Mouse (Mus musculus): ENCODE data around the gene Gm10135. TPM values are rescaled to one million over a fixed set of nuclear protein-coding genes. Genes with fewer than 3 reads are reported as not detected.
"Not testable (repeated sequence)": the region's sequence is repeated elsewhere in the genome, so short reads cannot be mapped to it uniquely, and the experiment has no call there.

Gene Gm10135
- total RNA-seq (2021): not detected
- long read RNA-seq, experiment 1: 0 reads
- long read RNA-seq, experiment 2: 0 reads

DNA sequence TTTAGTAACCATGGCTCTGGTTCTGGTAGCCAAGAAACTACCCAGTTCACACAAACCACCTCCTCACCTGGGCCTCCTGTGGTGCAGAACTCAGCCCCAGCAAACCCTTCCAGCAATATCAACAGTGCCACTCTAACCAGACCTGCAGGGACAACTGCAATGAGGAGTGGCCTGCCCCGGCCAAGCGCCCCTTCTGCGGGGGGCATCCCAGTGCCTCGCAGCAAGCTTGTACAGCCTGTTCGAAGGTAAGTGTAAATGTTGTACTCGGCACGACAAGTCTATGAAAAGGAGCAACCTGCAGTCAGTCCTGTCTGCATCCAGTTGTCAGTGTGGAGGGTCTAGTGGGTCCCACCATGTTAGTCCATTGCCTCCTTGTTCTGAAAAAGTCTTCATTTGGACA lies at the start of gene Gm10135:
Gene Gm10135 (minus strand): TSS at position 101 of the 400 bp plus-strand sequence.
- DNase-seq: no peak
- intact Hi-C loops (cut with DNase I): no loop called here

DNA sequence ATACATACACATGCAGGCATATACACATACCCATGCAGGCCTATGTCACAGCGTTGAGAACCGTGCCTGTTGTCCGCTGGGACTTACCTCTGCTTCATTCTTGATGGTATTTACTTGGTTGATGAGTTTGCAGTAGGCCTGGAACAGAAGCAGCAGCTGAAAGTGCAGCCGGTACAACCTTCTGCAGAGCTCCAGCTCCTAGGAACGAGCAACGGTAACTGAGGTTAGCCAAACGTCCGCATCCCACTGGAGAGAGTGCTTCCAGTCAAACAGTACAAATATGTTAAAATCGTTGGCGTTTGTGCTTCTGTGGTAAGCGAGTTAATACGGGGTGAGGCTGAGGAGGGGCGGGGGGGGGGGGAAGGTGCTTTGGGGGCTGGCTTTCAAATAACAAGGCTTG lies 49.3 kb upstream of the Gm10135 start:
- intact Hi-C loops (cut with DNase I): no loop called here
- DNase-seq: no peak

DNA sequence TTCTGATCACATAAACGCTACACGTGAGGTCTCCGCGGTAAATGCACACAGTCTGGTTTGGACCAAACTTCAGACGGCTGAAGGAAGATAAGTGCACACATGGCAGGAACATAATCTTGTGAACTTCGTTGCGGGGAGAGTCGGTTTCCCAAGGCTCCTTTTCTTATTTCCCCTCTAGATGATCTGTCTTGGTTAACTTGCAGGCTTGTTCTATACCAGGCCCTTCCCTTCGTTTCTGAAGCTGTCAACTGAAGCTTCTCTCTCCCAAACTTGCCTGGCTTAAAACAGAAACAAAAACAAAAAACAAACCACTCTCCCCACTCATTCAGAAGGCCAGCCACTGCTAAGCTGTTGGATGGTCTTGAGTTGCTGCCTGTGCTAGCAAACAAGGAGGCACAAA lies 40.2 kb upstream of the Gm10135 start:
- intact Hi-C loops (cut with DNase I): loop anchor here (5.0 kb wide), 1 partner anchor 437 kb away; no protein-coding TSS in a partner anchor
- no peak for DNase-seq

DNA sequence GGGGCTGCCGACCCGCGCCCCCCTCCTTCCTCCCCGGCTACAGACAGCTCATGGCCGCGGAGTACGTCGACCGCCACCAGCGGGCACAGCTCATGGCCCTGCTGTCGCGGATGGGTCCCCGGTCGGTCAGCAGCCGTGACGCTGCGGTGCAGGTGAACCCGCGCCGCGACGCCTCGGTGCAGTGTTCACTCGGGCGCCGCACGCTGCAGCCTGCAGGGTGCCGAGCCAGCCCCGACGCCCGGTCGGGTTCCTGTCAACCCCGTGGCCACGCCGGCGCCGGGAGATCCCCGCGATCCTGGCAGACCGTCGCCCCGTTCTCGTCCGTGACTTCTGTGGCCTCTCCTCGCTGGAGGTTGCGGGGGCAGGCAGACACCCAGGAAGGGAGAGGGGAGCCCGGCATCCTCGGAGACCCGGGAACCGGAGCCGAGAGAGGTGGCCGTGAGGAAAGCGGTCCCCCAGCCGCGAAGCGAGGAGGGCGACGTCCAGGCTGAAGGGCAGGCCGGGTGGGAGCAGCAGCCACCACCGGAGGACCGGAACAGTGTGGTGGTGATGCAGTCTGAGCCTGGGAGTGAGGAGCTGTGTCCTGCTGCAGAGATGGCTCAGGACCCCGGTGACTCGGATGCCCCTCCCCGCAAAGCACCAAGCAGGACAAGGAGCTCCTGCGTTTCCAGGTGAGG lies 39.2 kb upstream of the Gm10135 start:
- intact Hi-C loops (cut with DNase I); DNase-seq: not testable (repeated sequence)

DNA sequence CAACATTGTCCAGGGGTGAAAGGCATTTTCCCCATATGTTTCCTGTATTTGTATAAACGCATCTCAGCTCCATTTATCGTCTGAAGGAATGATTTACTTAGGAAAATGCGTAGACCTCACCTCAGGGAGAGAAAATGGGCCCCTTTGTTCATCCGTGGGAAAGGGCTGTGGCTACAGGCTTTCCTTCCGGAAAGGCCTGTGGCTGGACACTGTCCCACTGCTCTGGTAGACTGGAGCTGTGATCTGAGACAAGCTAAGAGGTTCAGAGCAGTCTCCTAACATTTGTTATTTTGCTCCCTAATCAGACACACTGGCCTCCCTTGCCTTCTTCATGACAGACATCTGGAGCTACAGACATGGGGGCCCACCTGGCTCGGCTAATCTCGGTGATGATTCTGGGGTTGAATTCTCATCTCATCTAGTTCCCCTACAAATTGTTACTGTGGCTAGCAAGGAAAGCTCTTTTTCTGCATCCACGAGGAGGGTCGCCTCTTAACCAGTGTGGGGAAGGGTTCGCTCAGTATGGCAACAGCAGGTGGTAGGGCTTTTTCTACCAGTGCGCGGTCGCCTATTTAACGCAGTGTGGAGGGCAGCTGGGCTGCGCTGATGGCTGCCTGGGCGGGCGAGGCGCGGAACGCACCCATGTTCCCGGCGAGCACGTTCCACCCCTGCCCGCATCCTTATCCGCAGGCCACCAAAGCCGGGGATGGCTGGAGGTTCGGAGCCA lies 38.5 kb upstream of the Gm10135 start:
- intact Hi-C loops (cut with DNase I); DNase-seq: not testable (repeated sequence)

DNA sequence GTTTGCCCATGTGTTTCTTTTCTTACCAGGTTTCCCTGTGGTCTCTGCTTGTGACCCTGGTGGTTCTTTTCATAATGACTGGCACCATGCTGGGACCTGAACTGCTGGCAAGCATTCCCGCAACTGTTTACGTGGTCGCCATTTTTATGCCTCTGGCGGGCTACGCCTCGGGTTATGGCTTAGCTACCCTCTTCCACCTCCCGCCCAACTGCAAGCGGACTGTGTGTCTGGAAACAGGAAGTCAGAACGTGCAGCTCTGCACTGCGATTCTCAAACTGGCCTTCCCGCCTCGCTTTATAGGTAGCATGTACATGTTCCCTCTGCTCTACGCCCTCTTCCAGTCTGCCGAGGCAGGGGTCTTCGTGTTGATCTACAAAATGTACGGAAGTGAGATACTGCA lies 37.3 kb upstream of the Gm10135 start:
- DNase-seq; intact Hi-C loops (cut with DNase I): not testable (repeated sequence)

DNA sequence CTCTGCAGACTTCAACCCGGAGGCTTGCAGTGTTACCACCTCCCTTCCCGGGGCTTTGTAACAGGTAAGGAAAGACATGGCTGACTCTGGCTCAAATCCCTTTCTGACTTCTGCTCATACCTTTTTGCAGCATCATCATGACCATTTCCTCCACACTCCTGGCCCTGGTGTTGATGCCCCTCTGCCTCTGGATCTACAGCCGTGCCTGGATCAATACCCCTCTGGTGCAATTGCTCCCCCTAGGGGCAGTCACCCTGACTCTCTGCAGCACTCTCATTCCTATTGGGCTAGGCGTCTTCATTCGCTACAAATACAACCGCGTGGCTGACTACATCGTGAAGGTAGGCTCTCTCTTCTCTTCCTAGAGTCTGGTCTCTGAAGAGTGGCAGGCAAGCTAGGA lies 33.7 kb upstream of the Gm10135 start:
- intact Hi-C loops (cut with DNase I): loop anchor here (5.0 kb wide), 1 partner anchor 421 kb away; the partner anchor contains the start of gene Gm5868
- not testable (repeated sequence) for DNase-seq

DNA sequence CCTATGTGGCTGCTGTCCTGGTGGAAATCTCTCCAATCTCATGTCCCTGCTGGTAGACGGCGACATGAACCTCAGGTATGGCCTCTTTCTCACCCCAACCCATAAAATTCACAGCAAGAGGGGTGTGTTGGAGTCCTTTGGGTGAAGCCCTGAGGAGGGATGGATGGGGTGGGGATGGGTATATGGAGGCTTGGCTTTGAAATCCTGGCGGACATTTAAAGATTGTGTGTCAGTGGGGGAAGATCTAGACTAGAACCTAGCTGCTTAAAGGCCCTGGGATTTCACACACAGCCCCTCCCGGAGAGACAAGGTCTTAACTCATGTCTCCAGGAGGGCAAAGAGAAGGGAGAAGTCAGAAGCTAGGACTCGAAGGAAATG lies 33.1 kb upstream of the Gm10135 start:
- intact Hi-C loops (cut with DNase I): loop anchor here (5.0 kb wide), 1 partner anchor 420 kb away; the partner anchor contains the start of gene Gm5868

DNA sequence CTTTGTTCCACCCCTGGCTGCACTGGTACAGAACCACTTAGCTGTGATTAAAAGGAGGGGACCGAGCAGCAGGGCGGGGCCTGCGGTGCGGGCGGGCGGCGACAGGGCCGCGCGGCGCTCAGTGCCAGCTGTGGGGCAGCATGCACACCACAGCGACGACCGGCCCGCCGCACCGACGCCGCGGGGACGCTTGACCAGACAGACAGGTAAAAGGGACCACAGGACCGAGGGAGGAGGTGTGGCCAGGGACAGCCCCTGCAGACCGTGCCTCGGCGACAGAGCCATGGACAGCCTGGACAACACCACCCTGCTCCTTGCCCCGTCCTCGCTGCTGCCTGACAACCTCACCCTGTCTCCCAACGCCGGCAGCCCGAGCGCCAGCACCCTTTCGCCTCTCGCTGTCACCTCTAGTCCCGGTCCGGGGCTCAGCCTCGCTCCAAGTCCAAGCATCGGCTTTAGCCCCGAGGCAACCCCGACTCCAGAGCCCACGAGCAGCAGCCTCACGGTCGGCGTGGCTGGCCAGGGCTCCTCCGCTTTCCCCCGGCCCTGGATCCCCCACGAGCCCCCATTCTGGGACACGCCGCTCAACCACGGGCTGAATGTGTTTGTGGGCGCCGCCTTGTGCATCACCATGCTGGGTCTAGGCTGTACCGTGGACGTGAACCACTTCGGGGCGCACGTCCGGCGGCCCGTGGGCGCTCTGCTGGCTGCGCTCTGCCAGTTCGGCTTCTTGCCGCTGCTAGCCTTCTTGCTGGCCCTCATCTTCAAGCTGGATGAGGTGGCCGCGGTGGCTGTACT lies 32.5 kb upstream of the Gm10135 start, which contains the start of gene Slc10a4:
Gene Slc10a4 (plus strand): TSS at position 100 of the 798 bp plus-strand sequence.
- intact Hi-C loops (cut with DNase I): loop anchor here (5.0 kb wide), 1 partner anchor 420 kb away; the partner anchor contains the start of gene Gm5868
- DNase-seq: no peak

More for the DNA sequence above, 33.1 kb upstream of the Gm10135 start:
- no peak for DNase-seq

DNA sequence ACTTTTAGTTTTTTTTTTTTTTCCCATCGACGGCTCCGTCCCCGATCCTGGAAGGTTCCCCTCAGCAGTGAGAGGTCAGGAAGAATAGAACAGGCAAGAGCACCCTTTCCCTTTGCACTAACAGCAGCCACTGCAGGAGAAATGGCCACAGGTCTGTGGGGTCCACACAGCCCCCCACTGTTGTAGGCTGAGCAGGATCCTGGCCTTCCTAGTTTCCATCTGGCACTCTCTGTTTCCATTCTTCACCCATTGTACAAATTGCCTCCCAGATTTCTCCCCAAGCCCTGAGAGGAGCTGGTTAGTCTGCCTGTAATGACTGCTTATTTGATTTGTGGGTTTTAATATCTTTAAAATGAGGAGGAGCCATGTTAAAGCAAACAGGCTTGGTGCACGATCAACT lies 29.5 kb upstream of the Gm10135 start:
- no peak for DNase-seq
- intact Hi-C loops (cut with DNase I): no loop called here

DNA sequence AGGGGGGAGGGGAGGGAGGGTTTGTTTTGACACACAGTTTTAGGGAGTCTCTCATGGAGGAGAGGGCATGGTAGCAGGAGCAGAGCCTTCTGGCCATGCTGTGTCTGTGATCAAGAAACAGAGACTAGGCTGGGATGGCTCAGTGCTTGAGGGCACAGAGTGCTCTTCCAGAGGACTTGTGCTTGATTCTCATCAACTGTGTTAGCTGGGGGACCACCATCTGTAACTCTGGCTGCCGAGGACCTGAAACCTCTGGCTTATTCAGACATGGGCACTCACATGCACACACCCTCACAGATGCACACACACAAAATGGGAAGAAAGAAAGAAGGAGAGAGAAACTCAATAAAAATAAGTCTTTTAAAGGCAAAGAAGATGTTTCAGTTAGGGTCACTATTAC lies 24.0 kb upstream of the Gm10135 start:
- intact Hi-C loops (cut with DNase I): loop anchor here (5.0 kb wide), 1 partner anchor 401 kb away; no protein-coding TSS in a partner anchor

DNA sequence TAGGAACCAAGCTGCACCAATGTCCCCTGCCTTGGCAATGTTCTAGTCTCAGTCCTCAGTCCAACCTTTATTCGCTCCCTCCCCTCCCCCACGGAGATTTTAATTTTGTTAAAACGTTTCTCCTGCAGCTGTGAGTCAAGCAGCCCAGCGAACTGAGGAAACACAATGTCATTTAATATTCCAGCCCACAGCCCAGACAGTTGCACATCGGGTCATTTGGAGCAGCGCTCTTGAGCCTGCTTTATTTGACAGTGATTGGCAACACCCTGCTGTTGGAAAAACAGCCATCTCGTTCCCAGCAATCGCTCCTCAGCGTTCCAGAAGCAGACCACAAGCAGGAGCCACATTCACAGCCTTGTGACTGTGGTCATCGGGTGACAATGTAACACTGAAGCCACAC lies 20.9 kb upstream of the Gm10135 start:
- intact Hi-C loops (cut with DNase I): loop anchor here (5.0 kb wide), 1 partner anchor 398 kb away; no protein-coding TSS in a partner anchor
- no peak for DNase-seq

More for the DNA sequence above, 24.0 kb upstream of the Gm10135 start:
- not testable (repeated sequence) for DNase-seq

DNA sequence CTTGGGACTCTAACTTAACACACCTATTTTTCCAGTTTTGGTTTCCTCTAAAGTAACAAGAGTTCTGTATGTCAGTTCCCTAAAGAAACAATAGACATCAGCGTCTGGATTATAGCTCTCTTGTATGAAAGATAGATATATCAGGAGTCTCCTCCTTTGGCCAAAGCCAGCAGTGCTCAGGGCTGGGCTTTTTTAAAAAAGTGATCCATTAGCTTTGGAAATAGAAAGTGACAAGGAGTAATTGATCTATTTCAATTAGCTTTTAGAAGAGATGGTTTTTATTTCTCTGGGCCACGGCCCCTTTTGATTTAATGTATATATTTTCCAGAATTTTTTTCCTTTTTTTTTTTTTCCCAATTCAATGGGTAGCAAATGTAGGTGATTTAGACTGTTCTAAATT lies 20.4 kb upstream of the Gm10135 start:
- intact Hi-C loops (cut with DNase I): loop anchor here (5.0 kb wide), 1 partner anchor 398 kb away; no protein-coding TSS in a partner anchor

DNA sequence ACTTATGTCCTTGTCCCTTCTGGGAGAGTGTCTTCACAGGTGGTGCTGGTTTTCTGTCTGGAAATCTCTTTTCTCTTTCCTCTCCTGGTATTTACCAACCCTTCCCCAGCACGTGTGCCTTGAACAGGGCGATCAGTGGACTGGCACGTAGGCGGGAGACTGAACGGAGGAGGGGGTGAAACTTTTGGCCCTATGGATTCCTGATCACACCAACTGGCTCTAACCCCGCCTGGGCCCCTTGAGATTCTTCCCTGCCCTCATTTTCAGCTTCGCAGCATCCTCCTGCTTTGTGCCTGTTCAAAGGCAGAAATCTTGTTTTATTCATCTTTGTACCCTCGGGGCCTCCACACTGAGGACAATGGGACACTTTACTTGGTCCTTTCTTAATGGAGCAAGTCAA lies 19.9 kb upstream of the Gm10135 start:
- intact Hi-C loops (cut with DNase I): no loop called here
- DNase-seq: no peak

More for the DNA sequence above, 20.4 kb upstream of the Gm10135 start:
- no peak for DNase-seq

DNA sequence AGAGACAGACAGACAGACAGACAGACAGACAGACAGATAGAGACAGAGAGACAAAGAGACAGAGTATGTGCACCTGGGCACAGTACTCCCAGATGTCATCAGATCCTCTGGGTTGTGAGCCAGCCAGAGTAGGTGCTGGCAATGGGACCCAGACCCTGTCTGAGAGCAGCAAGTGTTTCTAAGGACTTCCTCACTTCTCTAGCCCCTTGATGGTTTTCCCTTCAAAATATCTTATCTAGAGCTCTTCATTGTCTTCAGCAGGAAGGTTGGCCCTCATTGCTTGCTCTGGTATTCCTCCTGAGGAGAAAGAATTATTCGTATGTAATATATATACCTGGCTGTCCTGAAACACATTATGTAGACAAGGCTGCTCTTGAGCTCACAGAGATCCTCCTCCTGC lies 18.0 kb upstream of the Gm10135 start:
- intact Hi-C loops (cut with DNase I): no loop called here
- DNase-seq: no peak

DNA sequence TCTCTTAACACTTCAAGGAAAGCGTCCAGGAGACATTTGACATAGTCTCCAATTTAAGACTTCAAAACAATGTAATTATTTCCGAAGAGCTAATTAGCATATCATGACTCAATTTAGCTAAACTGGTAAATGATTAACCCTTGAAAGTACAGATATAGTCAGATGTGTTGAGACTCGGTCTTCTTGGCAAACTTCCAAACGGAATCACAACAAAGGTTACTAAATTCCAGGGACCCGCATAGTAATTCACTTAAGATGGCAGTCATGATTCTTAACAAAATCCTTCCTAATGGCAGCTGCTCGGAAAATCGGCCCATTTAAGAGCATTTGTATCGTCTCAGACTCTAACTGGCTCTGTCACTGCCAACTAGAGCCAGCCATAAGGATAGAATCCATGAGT lies 15.3 kb upstream of the Gm10135 start:
- intact Hi-C loops (cut with DNase I): no loop called here
- DNase-seq: no peak

DNA sequence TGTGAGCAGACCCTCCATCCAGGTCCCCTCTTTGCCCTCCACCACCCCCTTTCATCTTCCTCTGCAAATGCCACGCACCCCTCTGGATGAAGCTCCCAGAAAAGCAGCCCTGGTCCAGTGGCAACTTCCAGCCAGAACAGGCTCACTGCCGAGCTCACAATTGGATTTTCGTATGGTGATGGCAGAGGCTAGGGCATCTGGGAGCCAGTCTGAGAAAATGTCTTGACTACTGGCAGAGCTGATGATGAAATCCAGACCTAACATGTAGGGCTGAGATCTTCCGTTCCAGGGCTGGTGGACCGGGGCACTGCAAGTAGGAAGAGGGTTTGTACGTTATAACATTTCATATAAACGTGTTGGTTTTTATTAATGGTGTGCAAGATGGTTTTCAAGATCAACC lies 13.3 kb upstream of the Gm10135 start:
- intact Hi-C loops (cut with DNase I): no loop called here
- no peak for DNase-seq

DNA sequence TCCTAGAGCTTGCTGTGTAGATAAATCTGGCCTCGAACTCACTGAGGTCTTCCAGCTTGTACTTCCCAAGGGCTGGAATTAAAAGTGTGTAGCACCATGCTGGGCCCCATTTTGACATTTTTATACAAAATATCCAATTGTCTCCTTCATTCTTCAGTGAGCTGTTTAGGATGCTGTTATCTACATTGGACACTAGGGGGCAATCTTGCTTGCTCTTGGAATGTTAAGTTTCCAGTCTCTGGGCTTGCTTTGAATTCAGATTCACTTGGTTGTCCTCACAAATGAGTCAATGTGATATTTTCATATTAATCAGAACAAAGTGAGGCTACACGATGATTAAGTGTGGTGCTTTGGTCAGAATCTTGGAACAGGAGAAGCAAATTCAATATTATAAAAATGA lies 9.6 kb upstream of the Gm10135 start:
- DNase-seq: no peak
- intact Hi-C loops (cut with DNase I): loop anchor here (2.0 kb wide), 2 partner anchors 89 to 399 kb away; no protein-coding TSS in a partner anchor

DNA sequence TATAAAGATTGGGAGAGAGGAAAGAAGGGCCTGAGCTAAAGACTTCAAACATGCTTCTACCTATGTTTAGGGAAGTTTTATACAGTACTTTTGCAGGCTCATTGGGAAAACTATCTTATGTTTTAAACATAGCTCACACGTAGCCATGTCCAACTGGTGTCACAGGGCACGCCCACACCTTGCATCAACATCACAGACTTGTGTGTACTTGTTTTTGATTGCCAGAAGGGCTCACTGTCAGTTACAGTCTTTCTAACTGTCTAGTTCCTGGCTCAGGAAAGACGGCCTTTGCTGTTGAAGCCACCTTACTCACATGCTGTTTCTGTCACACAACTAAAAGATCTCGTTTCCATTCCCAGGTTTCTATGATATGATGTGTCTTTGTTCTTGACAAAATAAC lies 2.0 kb upstream of the Gm10135 start:
- intact Hi-C loops (cut with DNase I): no loop called here
- DNase-seq: no peak

DNA sequence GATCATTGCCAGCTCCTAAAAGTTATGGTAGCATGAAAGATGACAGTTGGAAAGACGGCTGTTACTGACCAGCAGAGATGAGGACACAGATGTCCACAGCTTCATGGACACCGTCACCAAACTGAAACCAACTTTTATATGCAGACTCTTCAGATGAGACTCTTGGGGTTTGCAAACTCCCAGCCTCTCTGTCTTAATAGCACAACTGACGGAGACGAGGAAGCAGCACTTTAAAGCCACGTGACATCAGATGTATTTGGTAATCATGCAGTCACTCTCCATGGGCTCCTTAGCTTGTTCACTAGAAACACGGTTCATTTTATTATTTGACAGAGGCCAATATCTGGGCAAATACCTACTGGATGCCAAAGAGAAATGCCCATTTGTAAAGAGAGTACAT lies 1.5 kb upstream of the Gm10135 start:
- intact Hi-C loops (cut with DNase I): no loop called here
- DNase-seq: no peak

DNA sequence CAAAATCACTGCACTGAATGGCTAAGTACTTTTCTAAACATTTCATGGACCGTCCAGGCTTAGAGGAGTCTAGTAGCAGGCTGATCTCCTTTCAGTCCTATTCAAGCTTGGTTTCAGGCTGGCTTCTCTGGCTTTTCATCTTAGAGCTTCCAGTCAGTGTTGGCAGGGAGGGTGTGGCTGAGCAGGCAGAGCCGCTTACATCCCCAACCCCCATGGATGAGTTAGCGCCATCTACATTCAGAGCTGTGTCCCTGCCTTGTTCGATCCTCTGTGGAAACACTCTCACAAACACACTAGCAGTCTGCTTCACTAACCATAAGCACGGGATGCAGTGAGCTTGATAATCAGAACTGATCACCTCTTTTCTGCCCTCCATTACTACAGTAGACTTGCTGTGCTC lies 1.6 kb downstream of the Gm10135 start:
- DNase-seq: no peak
- intact Hi-C loops (cut with DNase I): no loop called here
